ENCODE assay signal across 23 mouse cellular contexts in genomic region chr14:62782981-62783380, GRCm38 (mm10). TPM values are rescaled to one million over a fixed set of nuclear protein-coding genes. Genes with fewer than 3 reads are reported as not detected.
DNase-seq lines count a peak whose midpoint lies in the region; ATAC-seq and TF ChIP-seq lines count a peak whose summit lies in the region.
"Had no signal": no experiment of that assay in that cellular context is flagged by ENCODE, and none has a peak within 500 bp of the region (broad histone marks: within the 10 kb centered on the region; RNA-seq: fewer than 3 reads in every experiment).

No protein-coding gene starts in this region.

- no peak overlapping the region; the same call in 1 of the 2 replicates for H3K9ac ChIP-seq in liver, adult 2 months (ENCODE audit: low read depth, low read length)
- H3K9ac ChIP-seq in liver, postnatal 0 days (replicated peaks), result no peak overlapping the region
- H3K9ac ChIP-seq: embryonic facial prominence, embryonic 15.5 days; forebrain, embryonic 15.5 days; heart, embryonic 13.5 days; hindbrain, embryonic 15.5 days had no signal

- no peaks in the 10 kb centered on the region for H3K36me3 ChIP-seq in liver, adult 2 months (ENCODE audit: control insufficient read depth, insufficient read depth, low read length)
- no peaks in the 10 kb centered on the region for H3K36me3 ChIP-seq in liver, postnatal 0 days (replicated peaks; ENCODE audit: insufficient read depth, low read length)
- H3K36me3 ChIP-seq: embryonic facial prominence, embryonic 15.5 days; forebrain, embryonic 10.5 days; forebrain, embryonic 15.5 days; heart, embryonic 13.5 days; hindbrain, embryonic 15.5 days had no signal

- H3K4me2 ChIP-seq in liver, postnatal 0 days (ENCODE audit: low read depth, low read length), result no peak overlapping the region
- H3K4me2 ChIP-seq: embryonic facial prominence, embryonic 15.5 days; forebrain, embryonic 15.5 days; heart, embryonic 13.5 days; hindbrain, embryonic 15.5 days had no signal

- 56% methylated on average over 5 of the region's 5 CpGs for WGBS in liver, adult 2 months
- WGBS in liver, postnatal 0 days (ENCODE audit: insufficient replicate concordance), result 79% methylated on average over 5 of the region's 5 CpGs

- no peaks in the 10 kb centered on the region for H3K27me3 ChIP-seq in liver, adult 2 months (ENCODE audit: control insufficient read depth, insufficient read depth, low read length)
- H3K27me3 ChIP-seq in liver, postnatal 0 days (ENCODE audit: insufficient read depth, low read length), result no peaks in the 10 kb centered on the region
- H3K27me3 ChIP-seq: CH12.LX; embryonic facial prominence, embryonic 15.5 days; forebrain, embryonic 15.5 days; heart, embryonic 13.5 days; hindbrain, embryonic 15.5 days had no signal

- TF ChIP-seq CTCF in liver, adult 2 months (IDR thresholded peaks at IDR 0.05; ENCODE audit: low read depth, low read length), result no peak
- TF ChIP-seq CTCF in liver, postnatal 0 days (IDR thresholded peaks at IDR 0.05; ENCODE audit: low read depth), result no peak

- no peak overlapping the region for H3K4me3 ChIP-seq in liver, adult 2 months (ENCODE audit: insufficient read depth, low read depth, low read length)
- H3K4me3 ChIP-seq in liver, postnatal 0 days (ENCODE audit: low read depth, low read length), result no peak overlapping the region
- H3K4me3 ChIP-seq: embryonic facial prominence, embryonic 15.5 days; erythroblast, embryonic 14.5 days; forebrain, embryonic 10.5 days; forebrain, embryonic 15.5 days; heart, adult 2 months; heart, embryonic 13.5 days; hindbrain, embryonic 15.5 days had no signal

- DNase-seq in heart, adult 11 months, result peak; percentile 70
- DNase-seq in heart, adult 9 months (ENCODE audit: low spot score in 2 of 2), result no peak
- DNase-seq in liver, adult 2 months (ENCODE audit: extremely low read depth, low read depth, low spot score), result peak; percentile 82
- no peak for DNase-seq in liver, postnatal 0 days
- peak; percentile 51 for DNase-seq in lung, postnatal 36 days
- no peak for DNase-seq in lung, postnatal 4 days
- no peak for DNase-seq in cerebellum, postnatal 10 days
- DNase-seq: adrenal gland, postnatal 25 days; cerebellum, adult 2 months; cerebellum, postnatal 14 days; embryo, embryonic 11 days; gastrocnemius, postnatal 36 days; heart, adult 2 months; heart, postnatal 36 days had no signal

- TF ChIP-seq EP300 in liver, postnatal 0 days (IDR thresholded peaks at IDR 0.05; ENCODE audit: low read depth), result no peak

- H3K27ac ChIP-seq in liver, adult 2 months (replicated peaks; ENCODE audit: insufficient read depth, low read depth, low read length), result peak overlapping the region; percentile 52
- H3K27ac ChIP-seq in liver, postnatal 0 days (ENCODE audit: low read depth), result no peak overlapping the region
- H3K27ac ChIP-seq: embryonic facial prominence, embryonic 15.5 days; forebrain, embryonic 10.5 days; forebrain, embryonic 15.5 days; heart, adult 2 months; heart, embryonic 13.5 days; hindbrain, embryonic 15.5 days had no signal

- TF ChIP-seq POLR2A in liver, adult 2 months (IDR thresholded peaks at IDR 0.05; ENCODE audit: extremely low read depth, insufficient read depth, low read length), result no peak

- no peaks in the 10 kb centered on the region for H3K9me3 ChIP-seq in liver, postnatal 0 days (ENCODE audit: low read length)
- H3K9me3 ChIP-seq: embryonic facial prominence, embryonic 15.5 days; forebrain, embryonic 10.5 days; forebrain, embryonic 15.5 days; heart, embryonic 13.5 days; hindbrain, embryonic 15.5 days had no signal

- ATAC-seq in liver, postnatal 0 days, result no peak
- ATAC-seq: activated CD4-positive, CD25-positive, alpha-beta regulatory T cell, adult 4 months; forebrain, embryonic 15.5 days; Patski had no signal

- peaks cover 12% of the 10 kb centered on the region for H3K4me1 ChIP-seq in liver, adult 2 months (ENCODE audit: control insufficient read depth, insufficient read depth, low read length)
- H3K4me1 ChIP-seq in liver, postnatal 0 days (ENCODE audit: insufficient read depth), result peaks cover 4% of the 10 kb centered on the region; the same call in 1 of the 2 replicates
- H3K4me1 ChIP-seq: embryonic facial prominence, embryonic 15.5 days; forebrain, embryonic 10.5 days; forebrain, embryonic 15.5 days; hindbrain, embryonic 15.5 days had no signal

- H3K79me2 ChIP-seq in liver, adult 2 months (ENCODE audit: control insufficient read depth, insufficient read depth, low read length), result no peaks in the 10 kb centered on the region

RNA-seq across cellular contexts. Expression of gene Ints6, which starts 22.0 kb away (rescaled TPM):
- total RNA-seq in liver, adult 2 months (2014; rRNA removed), result 17.4 and 25.3 TPM in 2 replicates
- 3.1 and 3.4 TPM in 2 replicates for polyA plus RNA-seq in liver, adult 2 months (2012; rRNA removed)
- 6.7 and 8.2 TPM in 2 replicates for polyA plus RNA-seq in liver, postnatal 0 days (2015; fragmentation: Nextera tagmentation; extraction: Ambion mirVana)

RNA-seq across cellular contexts. Expression of gene Wdfy2, which starts 54.5 kb away (rescaled TPM):
- total RNA-seq in liver, adult 2 months (2014; rRNA removed), result 10.7 and 11.5 TPM in 2 replicates
- 4.8 and 6.1 TPM in 2 replicates for polyA plus RNA-seq in liver, adult 2 months (2012; rRNA removed)
- polyA plus RNA-seq in liver, postnatal 0 days (2015; fragmentation: Nextera tagmentation; extraction: Ambion mirVana), result 1.7 and 2.0 TPM in 2 replicates

Comparison
In these comparisons a context has a peak if more than half of its experiments do, and no peak if none do; other contexts are left out.
1. DNase-seq: peak in heart, adult 11 months (single experiment), liver, adult 2 months (single experiment) and lung, postnatal 36 days (single experiment); none in heart, adult 9 months (0 of 2), liver, postnatal 0 days (single experiment), lung, postnatal 4 days (0 of 2) and cerebellum, postnatal 10 days (0 of 2).